Mouse (Mus musculus) kidney, adult 2 months (tissue): ENCODE data around the gene Zfp940.

Experiments
- CTCF ChIP-seq: fragments of 200-500 bp; conservative IDR thresholded peaks from 2 replicates; pipeline ENCODE4 v1.5.1; 2011; ENCODE audit warnings: low read depth, mild to moderate bottlenecking, control low read depth, low read length, moderate library complexity, mixed read lengths; ENCODE audit not compliant: insufficient read depth, insufficient read length
- POLR2A ChIP-seq: fragments of 200-500 bp; IDR thresholded peaks from one replicate; pipeline ENCODE4 v1.6.1; 2011; ENCODE audit warnings: low read depth, low read length, control low read depth

- no peak for TF ChIP-seq CTCF
- TF ChIP-seq POLR2A: no peak
Measured at GRCm38 (mm10) chr7:29892756-29893155, 39.3 kb upstream of the Zfp940 start.
